ENCODE assay signal across 8 mouse cellular contexts in genomic region chr19:10277759-10278158, GRCm38 (mm10). TPM values are rescaled to one million over a fixed set of nuclear protein-coding genes. Genes with fewer than 3 reads are reported as not detected.
DNase-seq lines count a peak whose midpoint lies in the region; ATAC-seq and TF ChIP-seq lines count a peak whose summit lies in the region.
"Had no signal": no experiment of that assay in that cellular context is flagged by ENCODE, and none has a peak within 500 bp of the region (broad histone marks: within the 10 kb centered on the region; RNA-seq: fewer than 3 reads in every experiment).

No protein-coding gene starts in this region.

- peak; percentile 77 for TF ChIP-seq EP300 in ES-Bruce4 (IDR thresholded peaks at IDR 0.05; ENCODE audit: insufficient read depth, low read depth, low read length)

- H3K36me3 ChIP-seq in ES-Bruce4 (ENCODE audit: control insufficient read depth, insufficient read depth, low read length, poor library complexity, severe bottlenecking), result no peaks in the 10 kb centered on the region
- H3K36me3 ChIP-seq in intestine, embryonic 15.5 days, result no peaks in the 10 kb centered on the region
- no peaks in the 10 kb centered on the region for H3K36me3 ChIP-seq in lung, embryonic 14.5 days (ENCODE audit: insufficient read depth)
- H3K36me3 ChIP-seq: embryonic facial prominence, embryonic 12.5 days had no signal

- H3K27me3 ChIP-seq in ES-Bruce4 (ENCODE audit: control insufficient read depth, insufficient read depth, low read length, poor library complexity, severe bottlenecking), result no peaks in the 10 kb centered on the region
- no peaks in the 10 kb centered on the region for H3K27me3 ChIP-seq in intestine, embryonic 15.5 days (replicated peaks)
- no peaks in the 10 kb centered on the region for H3K27me3 ChIP-seq in lung, embryonic 14.5 days (ENCODE audit: insufficient read depth, low read length)

- peaks cover 23% of the 10 kb centered on the region for H3K4me1 ChIP-seq in ES-Bruce4 (ENCODE audit: control insufficient read depth, insufficient read depth, low read length)
- peaks cover 71% of the 10 kb centered on the region for H3K4me1 ChIP-seq in intestine, embryonic 15.5 days (replicated peaks)
- H3K4me1 ChIP-seq in lung, embryonic 14.5 days (ENCODE audit: insufficient read depth), result peaks cover 29% of the 10 kb centered on the region

- ATAC-seq in intestine, embryonic 15.5 days, result peak; percentile 93
- peak; percentile 78 for ATAC-seq in lung, embryonic 14.5 days (ENCODE audit: insufficient read depth)

- no peak for TF ChIP-seq CTCF in ES-Bruce4 (IDR thresholded peaks at IDR 0.05; ENCODE audit: low read depth, low read length)
- no peak for TF ChIP-seq CTCF in lung, embryonic 14.5 days (IDR thresholded peaks at IDR 0.05; ENCODE audit: low read depth)

- peak overlapping the region; percentile 46 for H3K4me3 ChIP-seq in ES-Bruce4 (ENCODE audit: low read depth, low read length)
- peak overlapping the region; percentile 15 for H3K4me3 ChIP-seq in intestine, embryonic 15.5 days (replicated peaks)
- no peak overlapping the region for H3K4me3 ChIP-seq in lung, embryonic 14.5 days (ENCODE audit: low read depth, low read length)
- H3K4me3 ChIP-seq: embryonic facial prominence, embryonic 12.5 days had no signal

- peak overlapping the region; percentile 77 for H3K27ac ChIP-seq in ES-Bruce4 (ENCODE audit: insufficient read depth, low read length)
- H3K27ac ChIP-seq in intestine, embryonic 15.5 days, result peak overlapping the region; percentile 96
- peak overlapping the region; percentile 74 for H3K27ac ChIP-seq in lung, embryonic 14.5 days (ENCODE audit: low read depth)
- H3K27ac ChIP-seq: embryonic facial prominence, embryonic 12.5 days had no signal

- peak overlapping the region; percentile 66 for H3K9ac ChIP-seq in ES-Bruce4 (ENCODE audit: low read depth, poor library complexity, severe bottlenecking)
- peak overlapping the region; percentile 53 for H3K9ac ChIP-seq in intestine, embryonic 15.5 days
- no peak overlapping the region for H3K9ac ChIP-seq in lung, embryonic 14.5 days
- H3K9ac ChIP-seq: embryonic facial prominence, embryonic 12.5 days had no signal

- peak; percentile 28 for DNase-seq in adrenal gland, postnatal 25 days
- peak; percentile 64 for DNase-seq in lung, embryonic 14.5 days
- no peak for DNase-seq in MN1 (ENCODE audit: low spot score)
- DNase-seq in right cerebral cortex, postnatal 10 days (ENCODE audit: low spot score in 2 of 2), result no peak
- no peak for DNase-seq in layer of hippocampus, postnatal 14 days (ENCODE audit: low spot score in 2 of 2)

- no peaks in the 10 kb centered on the region for H3K9me3 ChIP-seq in ES-Bruce4 (replicated peaks; ENCODE audit: control insufficient read depth, insufficient read depth, low read length, poor library complexity, severe bottlenecking)
- H3K9me3 ChIP-seq in intestine, embryonic 15.5 days, result no peaks in the 10 kb centered on the region
- H3K9me3 ChIP-seq in lung, embryonic 14.5 days (ENCODE audit: low read depth, low read length), result no peaks in the 10 kb centered on the region
- H3K9me3 ChIP-seq: embryonic facial prominence, embryonic 12.5 days had no signal

- 42% methylated on average over 5 of the region's 5 CpGs for WGBS in intestine, embryonic 15.5 days
- WGBS in lung, embryonic 14.5 days, result 42% methylated on average over 5 of the region's 5 CpGs

- H3K4me2 ChIP-seq in intestine, embryonic 15.5 days (replicated peaks), result peak overlapping the region; percentile 47
- H3K4me2 ChIP-seq in lung, embryonic 14.5 days, result no peak overlapping the region; the same call in 1 of the 2 replicates
- H3K4me2 ChIP-seq: embryonic facial prominence, embryonic 12.5 days had no signal

- peak; percentile 66 for TF ChIP-seq POLR2A in ES-Bruce4 (IDR thresholded peaks at IDR 0.05; ENCODE audit: insufficient read depth, low read length)

RNA-seq across cellular contexts. Expression of gene Dagla, which starts 26.9 kb away (rescaled TPM):
- 1.2 and 1.6 TPM in 2 replicates for polyA plus RNA-seq in ES-Bruce4 (2011; ENCODE audit: insufficient read depth, insufficient read length, low read depth, missing spikeins)
- total RNA-seq in adrenal gland, postnatal 25 days (2021), result 5.5 and 7.3 TPM in 2 replicates
- 3.5 and 3.6 TPM in 2 replicates for polyA plus RNA-seq in intestine, embryonic 15.5 days (2015; fragmentation: Nextera tagmentation; extraction: Ambion mirVana)
- 2.5 and 3.4 TPM in 2 replicates for polyA plus RNA-seq in lung, embryonic 14.5 days (2014; fragmentation: Nextera tagmentation; extraction: Ambion mirVana)
- total RNA-seq in layer of hippocampus, postnatal 14 days (2021), result 100 to 1,000 TPM; 131 to 134 TPM

RNA-seq across cellular contexts. Expression of gene Myrf, which starts 37.2 kb away (rescaled TPM):
- polyA plus RNA-seq in ES-Bruce4 (2011; ENCODE audit: insufficient read depth, insufficient read length, low read depth, missing spikeins), result 15.0 and 15.9 TPM in 2 replicates
- 0.67 and 1.4 TPM in 2 replicates for total RNA-seq in adrenal gland, postnatal 25 days (2021)
- 12.0 and 14.4 TPM in 2 replicates for polyA plus RNA-seq in intestine, embryonic 15.5 days (2015; fragmentation: Nextera tagmentation; extraction: Ambion mirVana)
- polyA plus RNA-seq in lung, embryonic 14.5 days (2014; fragmentation: Nextera tagmentation; extraction: Ambion mirVana), result 14.1 TPM in 2 replicates
- total RNA-seq in layer of hippocampus, postnatal 14 days (2021), result 10 to 100 TPM; 29.6 to 31.2 TPM

Comparison
In these comparisons a context has a peak if more than half of its experiments do, and no peak if none do; other contexts are left out.
1. DNase-seq: peak in adrenal gland, postnatal 25 days (single experiment) and lung, embryonic 14.5 days (single experiment); none in MN1 (single experiment), right cerebral cortex, postnatal 10 days (0 of 2) and layer of hippocampus, postnatal 14 days (0 of 2).
2. Peak in every context shown above with its lines, with median percentiles within 50 percentile points of each other: H3K27ac ChIP-seq.